ENCODE assay signal across 19 mouse cellular contexts in the genomic region with DNA sequence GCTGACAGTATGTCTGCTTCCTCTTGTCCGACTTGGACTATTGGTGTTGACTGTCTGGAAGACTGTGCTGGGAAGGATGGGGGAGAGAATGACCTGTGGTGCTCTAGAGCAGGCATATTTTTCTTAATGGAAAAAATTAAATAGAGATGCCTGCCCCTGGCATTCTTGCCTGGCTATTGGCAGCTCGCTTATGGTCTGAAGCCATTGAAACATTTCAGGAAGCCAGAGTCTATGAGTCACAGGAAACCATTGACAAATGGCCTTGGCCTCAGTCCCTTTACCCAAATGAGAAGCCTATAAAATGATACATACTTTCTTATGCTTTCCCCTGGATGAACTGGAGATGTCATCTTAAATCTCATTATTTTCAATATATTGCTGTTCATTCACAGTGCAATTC.
A peak's percentile ranks its signal among the peaks of the same experiment; 100 is the strongest.
DNase-seq lines count a peak whose midpoint lies in the region; ATAC-seq lines count a peak whose summit lies in the region.
"Had no signal": no experiment of that assay in that cellular context is flagged by ENCODE, and none has a peak within 500 bp of the region (broad histone marks: within the 10 kb centered on the region; RNA-seq: fewer than 3 reads in every experiment).

No protein-coding gene starts in this region.

- DNase-seq in cerebellum, postnatal 25 days, result peak; percentile 37 to 58
- DNase-seq in cerebellum, adult 11-12 months, result no peak
- DNase-seq in NIH3T3 (ENCODE audit: low read depth), result peak; percentile 13
- DNase-seq in c-Kit-positive CD71-negative TER-119-negative erythroid progenitor cells, embryonic 14.5 days (ENCODE audit: low read depth), result peak; percentile 2
- DNase-seq in gastrocnemius, postnatal 10 days, result no peak
- DNase-seq in right cerebral cortex, postnatal 10 days (ENCODE audit: low spot score in 2 of 2), result no peak
- DNase-seq: cerebellum, adult 9-11 months; embryo, embryonic 11 days; gastrocnemius, adult 2 months; kidney, adult 9 months; kidney, postnatal 14 days; layer of hippocampus, postnatal 36 days; lung, adult 2 months; retina, postnatal 1 day had no signal

- peak; percentile 67 for ATAC-seq in megakaryocyte progenitor cell, adult 5-6 weeks (replicated peaks; ENCODE audit: poor library complexity)
- ATAC-seq: forebrain, embryonic 14.5 days; hindbrain, embryonic 16.5 days; intestine, embryonic 16.5 days; midbrain, embryonic 15.5 days had no signal

Comparison
In these comparisons a context has a peak if more than half of its experiments do, and no peak if none do; other contexts are left out.
1. DNase-seq: peak in cerebellum, postnatal 25 days (2 of 2), NIH3T3 (single experiment) and c-Kit-positive CD71-negative TER-119-negative erythroid progenitor cells, embryonic 14.5 days (single experiment); none in cerebellum, adult 11-12 months (single experiment), gastrocnemius, postnatal 10 days (single experiment) and right cerebral cortex, postnatal 10 days (0 of 2).